Mouse (Mus musculus) kidney, adult 11 months (tissue): ENCODE data around the gene Dbil5.

ENCODE experiments used
- DNase-seq: peaks from one replicate; pipeline ENCODE4 v3.0.0; 2022

Dbil5 gene

DNA sequence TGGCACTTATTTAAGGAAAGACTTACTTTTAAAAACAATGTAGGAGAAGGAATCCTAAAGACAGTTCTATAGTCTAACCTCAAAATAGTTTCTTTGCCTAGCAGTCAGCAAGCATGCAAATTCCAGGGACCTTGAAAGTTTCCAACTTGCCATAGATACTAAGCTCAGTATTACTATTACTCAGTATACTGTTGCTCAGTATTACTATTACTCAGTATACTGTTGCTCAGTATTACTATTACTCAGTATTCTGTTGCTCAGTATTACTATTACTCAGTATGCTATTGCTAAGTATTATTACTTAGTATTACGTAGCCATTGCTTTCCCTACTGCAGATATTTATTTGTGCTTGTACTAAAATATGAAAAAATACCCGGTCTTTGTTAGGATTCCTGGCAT lies 22.3 kb downstream of the Dbil5 start:
- no peak for DNase-seq

DNA sequence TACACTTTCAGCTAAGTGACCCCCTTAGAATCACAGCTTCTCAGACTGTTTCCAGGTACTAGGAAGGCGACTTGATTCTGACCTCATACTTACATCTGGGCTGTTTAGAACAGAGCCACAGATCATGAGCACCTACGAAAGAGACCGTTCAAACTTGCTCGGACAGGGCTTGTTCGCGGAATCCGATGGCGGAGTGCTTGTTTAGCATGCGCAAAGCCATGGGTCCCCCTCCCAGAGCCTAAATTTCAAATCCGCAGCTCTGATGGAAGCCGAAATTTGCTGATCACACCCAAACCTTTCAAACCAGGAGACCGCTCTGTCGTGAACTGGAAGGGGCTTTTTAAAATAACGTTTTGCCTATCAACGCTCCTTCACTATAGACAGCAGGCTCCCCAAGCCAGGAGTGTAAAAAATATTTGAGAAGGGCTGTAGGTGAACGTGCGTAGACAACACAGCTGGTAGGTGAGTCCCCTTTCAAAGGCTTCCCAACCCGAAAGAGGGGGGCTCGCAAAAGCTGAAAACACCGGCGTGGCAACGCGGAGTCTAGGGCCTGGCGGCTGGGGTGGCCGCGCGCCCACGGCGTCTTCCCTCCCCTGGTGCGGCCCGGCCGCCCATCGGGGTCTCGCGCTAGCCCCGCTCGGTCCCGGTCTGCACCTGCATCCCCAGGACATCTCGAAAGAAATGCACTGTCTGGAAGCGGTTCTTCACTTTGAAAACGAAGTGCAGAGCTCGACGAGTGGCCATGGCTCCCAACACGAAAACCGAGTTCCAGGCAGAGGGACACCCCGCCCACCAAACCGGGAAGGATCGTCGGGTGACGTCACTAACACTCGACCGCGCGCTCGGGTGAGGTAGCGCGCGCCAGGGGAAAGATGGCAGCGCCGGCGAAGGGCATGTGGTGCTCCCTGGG lies 25.7 kb downstream of the Dbil5 start, which contains the start of the genes Mrm3 and Glod4:
Mrm3 (plus strand) TSS at position 815 of the 910 bp plus-strand sequence.
Glod4 (minus strand) TSS at position 825 of the 910 bp plus-strand sequence.
- DNase-seq = peak; percentile 83

DNA sequence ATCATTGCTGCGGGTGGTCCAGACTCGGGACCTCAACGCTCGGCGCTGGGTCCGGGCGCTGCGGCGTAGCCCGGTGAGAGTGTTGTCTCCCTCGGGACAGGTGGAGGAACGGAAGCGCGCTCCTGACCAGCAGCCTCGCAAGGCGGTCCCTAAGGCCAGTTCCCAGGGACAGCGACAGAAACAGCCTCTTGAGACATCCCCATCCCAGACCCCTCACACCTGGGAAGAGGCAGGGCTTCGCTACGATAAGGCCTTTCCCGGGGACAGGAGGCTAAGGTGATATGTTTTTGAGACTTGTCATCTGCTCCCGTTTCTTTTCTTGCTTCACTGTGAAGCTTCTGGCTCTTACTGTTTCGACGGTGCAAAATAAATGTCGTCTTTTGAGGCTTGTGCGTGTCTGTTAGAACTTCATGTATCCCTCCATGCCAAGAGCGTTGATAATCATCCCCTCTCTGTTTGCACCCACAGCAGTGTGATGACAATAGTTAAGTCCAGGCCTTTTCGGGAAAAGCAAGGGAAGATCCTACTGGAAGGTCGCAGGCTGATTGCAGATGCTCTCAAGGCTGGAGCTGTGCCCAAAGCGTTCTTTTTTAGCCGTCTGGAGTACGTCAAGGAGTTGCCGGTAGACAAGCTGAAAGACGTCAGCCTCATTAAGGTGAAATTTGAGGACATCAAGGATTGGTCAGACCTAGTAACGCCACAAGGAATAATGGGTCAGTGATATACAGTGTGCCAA lies 26.6 kb downstream of the Dbil5 start:
- no peak for DNase-seq

DNA sequence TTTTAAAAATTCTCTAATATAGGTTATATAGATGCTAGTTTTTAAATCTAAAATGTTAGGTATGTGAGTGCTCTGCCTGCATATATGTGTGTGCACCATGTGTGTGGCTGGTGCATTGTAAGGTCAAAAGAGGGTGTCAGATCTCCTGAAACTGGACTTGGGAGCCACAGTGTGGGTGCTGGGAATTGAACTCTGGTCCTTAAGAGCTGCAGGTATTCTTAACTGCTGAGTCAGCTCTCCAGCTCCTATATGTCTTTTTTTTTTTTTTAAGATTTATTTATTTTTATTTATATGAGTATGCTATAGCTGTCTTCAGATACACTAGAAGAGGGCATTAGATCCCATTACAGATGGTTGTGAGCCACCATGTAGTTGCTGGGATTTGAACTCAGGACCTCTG lies 29.0 kb downstream of the Dbil5 start:
- DNase-seq = no peak

DNA sequence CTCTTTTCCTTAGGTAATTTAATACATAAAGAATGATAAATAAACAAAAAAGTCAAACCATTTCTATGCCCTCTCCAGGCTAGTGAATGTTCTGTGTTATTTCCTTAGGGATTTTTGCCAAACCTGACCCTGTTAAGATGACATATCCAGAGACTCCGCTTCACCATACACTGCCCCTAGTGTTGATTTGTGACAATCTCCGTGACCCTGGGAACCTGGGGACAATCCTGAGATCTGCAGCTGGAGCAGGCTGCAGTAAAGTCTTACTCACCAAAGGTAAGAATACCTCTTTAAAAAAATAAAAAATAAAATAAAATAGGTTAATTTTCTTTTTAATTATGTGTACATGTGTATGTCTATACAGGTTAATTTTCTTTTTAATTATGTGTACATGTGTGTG lies 29.8 kb downstream of the Dbil5 start:
- DNase-seq = no peak

DNA sequence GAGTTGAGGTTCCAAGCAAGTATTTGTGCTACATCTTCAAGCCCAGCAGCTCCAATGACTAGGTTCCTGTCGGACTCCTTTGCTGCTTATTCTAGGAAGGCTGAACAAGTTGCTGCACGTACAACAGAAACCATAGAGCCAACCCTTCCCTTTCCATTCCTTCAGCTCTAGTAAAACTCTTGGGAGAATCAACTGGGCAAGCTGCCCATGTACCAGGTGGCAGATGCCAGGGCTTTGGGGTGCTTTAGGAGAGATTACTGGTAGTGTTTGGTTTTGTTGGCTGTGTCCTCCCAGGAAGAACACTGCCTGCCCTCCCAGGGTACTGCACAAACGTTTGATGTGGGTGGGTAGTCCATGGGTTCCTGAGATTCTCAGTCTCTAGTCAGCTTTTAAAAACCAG lies 34.6 kb downstream of the Dbil5 start:
- no peak for DNase-seq

DNA sequence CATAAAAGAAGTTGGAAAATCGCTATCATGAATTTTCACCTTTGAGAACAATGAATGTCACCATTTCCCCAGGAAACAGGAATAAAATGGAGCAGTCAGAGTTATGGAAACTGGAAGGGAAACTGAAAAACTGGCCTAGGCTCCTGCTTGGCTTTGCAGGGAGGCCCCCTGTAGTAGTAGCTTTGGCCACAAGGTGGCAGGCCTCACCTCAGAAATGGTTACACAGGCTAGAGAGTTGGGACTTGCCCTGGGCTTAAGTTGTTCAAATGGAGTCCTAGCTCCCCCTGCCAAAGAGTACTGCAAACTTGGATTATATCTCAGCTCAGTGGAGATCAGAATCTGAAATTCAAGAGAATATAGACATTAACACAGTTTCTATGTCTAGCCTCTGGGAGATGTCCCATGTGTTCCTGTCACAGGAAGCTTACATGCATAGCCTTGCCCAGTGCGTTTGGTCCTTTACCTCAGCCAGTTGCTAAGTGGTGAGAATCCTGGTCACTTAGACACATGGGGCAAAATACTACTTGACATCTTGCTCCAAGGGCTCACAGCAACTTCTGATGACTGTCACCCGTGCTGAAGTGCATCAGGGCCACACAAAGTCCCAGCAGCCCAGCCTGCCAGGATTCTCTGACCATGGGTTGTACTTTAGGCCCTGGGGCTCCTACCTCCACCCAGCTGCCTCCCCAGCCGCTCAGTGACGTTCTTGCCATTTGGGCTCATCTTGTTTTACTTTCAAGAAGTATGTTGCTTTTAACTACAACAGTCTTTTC lies 35.9 kb downstream of the Dbil5 start:
- peak; percentile 72 for DNase-seq

DNA sequence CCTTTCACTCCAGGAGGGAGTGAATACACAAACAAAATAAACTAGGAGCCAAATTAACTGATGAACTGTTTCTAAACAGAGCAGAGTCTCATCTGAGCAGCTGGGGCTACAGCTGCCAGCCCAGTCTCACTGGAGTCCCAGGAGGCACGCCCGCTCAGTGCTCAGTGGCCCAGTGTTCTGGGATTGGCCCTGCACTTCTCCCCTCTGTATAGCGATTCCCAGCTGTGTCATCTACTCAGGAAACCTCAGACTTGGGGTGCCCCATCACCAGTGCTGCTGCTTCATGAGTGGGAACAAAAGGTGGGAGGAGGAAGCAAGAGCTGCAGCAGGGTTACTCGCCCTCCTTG lies 36.5 kb downstream of the Dbil5 start:
- no peak for DNase-seq

DNA sequence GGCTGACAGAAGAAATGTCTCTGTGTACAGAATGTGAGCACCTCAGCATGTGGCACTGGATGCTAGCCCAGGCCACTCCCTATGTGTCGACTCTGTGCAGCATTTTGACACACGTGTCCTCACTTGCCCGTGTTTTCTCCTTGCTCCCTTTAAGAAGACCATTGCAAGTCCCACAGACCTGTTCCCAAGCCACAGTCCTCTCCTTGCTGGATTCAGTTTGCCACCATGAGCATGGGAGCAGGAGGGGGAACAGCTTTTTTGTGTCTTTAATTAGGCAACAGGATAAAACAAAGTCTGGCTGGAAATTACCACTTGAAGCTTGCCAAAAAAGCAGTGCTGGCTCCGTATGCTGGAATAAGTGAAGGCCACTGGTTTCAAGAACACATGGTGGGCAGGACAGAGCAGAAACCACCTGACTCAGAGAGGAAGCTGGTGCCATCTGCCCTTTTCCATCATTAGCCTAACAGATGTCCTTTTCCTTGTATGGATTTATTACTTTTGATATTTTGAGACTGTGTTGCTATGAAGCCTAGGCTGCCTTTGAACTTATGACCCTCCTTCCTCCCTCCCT lies 38.1 kb downstream of the Dbil5 start:
- DNase-seq = no peak

DNA sequence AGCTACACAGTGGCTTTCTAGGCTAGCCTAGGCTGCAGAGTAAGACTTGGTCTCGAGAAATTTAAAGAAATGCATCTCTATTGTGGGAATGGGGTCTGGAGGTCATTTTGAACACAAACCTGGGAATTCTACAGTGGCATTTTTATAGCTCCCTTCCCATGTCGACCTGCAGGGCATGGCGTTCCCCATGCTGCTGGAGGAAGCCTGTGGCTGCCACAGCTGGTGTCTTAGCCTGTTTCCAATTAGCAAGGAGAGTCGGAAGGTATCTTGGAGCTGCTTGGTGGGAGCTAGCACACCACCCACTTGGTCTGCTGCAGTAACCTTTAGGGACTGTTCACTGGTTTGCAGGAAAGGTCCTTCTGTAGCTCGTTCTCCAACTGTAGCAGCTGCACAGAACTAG lies 38.7 kb downstream of the Dbil5 start:
- DNase-seq = no peak

DNA sequence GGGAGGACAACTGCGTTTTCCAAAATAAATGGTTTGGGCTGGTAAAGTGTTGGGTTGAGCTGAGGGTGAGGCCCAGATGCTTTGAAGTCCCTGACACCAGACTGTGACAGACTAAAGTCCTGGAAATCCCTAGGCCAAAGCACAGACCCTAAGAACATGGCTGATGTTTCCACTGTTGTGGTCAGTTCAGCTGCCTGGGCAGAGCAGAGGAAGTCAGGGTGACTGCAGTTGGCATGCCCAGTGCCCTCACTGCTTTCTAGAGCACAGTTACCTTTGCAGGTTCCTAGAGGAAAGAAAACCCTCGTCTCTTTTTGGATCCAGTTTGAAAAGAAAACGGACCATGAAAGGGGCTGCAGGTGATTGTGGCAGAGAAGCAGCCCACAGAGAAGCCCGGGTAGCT lies 40.0 kb downstream of the Dbil5 start:
- DNase-seq = no peak

DNA sequence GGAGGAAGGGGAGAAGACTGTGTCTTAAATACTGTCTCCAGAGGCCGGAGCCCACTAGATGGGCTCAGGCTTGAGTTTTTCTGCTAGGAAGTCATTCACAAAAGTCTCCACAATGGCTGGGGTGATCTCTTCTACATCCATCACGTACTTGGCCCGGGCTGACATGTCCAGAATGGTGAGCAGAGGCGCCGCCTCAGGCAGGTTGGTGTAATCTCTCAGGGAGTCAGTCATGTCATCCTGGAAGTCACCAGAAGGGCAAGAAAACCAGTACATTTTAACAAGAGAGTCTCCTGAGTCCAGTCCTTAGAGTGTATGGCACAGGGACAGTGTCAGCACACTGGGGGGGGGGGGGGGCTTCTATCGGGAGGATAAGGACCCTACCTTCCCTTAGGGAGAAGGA lies 41.1 kb downstream of the Dbil5 start:
- no peak for DNase-seq

DNA sequence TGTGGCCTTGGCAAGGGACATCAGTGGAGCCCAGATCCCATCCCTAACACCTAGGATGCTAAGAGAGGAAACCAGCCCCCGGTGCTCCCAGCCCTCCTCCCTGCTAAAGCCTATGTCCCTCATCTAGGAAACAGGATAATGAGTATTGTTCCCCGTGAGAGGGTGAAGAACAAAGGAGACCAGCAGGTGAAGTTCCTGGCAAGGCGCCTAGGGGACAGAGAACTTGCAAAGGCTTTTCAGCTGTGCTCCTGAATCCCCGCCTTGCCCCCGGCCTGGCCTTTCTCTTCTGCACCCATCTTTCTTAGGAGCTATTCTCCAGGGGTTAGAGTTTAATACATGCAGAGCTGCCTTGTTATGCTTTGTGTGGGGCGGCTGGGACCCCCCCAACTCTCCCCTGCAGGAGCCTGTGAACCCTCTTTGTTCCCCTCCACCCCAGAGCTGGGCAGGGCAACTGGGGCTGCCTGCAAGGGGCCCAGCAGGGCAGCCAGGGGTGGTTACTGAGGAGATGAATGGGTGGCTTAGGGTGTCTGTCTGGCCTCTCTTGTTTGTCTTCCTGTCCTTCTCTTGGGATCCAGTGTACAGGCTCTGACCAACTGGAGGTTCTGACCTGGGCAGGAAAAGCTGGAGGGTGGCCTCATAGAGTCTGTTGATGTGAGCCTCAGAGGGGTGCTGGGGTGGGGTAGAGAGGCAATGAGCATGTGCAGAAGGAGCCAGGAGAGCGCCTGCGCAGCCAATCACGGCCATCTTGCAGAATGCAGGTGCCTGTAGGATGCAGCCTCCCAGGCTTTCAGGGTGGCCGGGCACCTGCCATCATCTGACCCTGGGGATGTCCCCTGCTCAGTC lies 43.0 kb downstream of the Dbil5 start:
- DNase-seq = no peak

DNA sequence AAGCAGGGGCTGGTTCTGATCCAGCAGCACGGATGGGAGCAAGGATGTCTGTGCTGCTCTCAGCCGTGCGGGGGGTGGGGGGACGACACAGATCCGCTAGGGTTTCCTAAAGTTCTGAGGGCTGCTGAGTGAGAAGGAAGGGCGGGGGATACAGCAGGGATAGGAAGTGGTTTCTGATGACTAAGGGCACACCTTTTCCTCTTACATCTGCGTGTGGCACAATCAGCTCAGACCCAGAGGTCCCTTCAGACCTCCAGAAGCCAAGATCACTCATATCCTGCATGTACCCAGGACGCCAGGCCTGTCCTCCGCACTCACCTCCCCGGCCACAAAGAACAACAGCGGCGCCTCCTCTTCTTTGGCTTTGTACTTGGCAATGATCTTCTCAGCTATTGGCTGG lies 43.8 kb downstream of the Dbil5 start:
- DNase-seq = peak; percentile 31

DNA sequence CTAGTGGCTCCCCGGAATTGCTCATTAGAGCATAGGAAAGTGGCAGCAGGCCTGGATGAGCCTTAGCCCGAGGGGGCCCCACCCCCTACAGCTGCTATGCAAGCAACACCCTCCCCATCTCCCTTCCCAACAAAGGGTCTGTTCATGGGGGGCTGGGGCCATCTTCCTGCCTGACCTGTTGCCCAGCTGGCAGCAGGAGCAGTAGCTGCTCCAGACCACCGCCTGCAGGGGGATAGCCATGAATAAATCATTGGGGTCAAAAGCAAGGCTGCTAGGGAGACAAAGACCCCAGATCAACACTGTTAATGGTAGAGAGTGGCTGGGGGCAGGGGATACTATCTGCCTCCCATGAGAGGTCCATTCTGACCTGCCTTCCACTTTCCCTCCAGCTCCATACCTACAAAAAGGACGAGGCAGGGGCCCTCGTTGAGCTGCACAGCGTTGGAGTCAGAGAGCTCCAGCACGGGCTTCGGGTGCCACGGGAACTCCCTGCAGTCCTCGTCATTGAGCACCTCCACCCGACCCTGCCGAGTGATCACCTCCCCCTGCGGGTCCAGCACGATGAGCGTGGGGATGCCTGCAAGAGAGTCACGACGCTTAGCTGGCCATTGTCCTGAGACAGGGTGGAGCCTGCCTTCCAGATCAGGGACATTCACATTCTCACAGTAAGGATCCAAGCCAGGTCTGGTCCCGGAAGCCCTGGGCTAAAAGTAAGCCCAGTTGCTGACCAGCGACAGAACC lies 45.4 kb downstream of the Dbil5 start:
- no peak for DNase-seq

DNA sequence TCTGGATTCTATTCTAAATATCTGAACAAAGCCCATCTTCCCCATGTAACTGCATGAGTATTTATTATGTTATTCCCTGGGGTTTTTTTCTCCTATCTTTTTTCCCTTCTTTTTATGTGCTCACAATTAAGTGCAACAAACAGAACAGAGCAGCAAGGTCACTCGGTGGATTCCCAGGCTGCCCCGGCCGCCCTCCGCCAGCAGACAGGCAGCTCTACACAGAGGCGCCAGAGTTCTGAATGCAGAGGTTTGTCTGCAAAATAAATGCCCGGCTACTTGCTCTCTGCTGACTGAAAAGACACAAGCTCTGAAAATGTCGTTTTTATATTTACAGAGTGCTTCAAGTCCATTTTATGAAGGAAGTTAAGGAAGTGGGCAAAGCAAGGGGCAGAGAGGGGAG lies 50.1 kb downstream of the Dbil5 start:
- DNase-seq = no peak

DNA sequence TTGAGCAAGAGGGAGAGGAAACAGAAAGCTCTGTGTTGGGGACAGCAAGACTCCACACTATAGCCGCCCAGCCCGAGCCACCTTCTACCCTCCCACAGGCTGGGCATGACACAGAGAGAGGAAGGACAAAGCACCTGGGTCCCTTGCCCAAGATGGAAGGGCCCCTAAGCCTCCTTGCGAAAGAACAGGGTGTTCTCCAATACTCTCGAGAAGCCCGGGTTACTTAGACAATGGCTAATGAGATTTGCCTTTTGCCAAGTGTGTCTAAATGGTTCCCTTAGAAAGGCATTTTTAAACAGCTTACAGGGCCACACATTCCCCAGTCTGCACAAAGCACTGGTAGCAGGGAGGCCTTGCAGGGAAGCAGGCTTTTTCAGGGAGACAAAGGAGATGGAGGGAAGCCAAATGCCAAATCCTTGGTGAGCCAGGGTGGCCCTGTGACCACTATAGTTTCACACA lies 50.6 kb downstream of the Dbil5 start:
- DNase-seq = no peak
